Mouse (Mus musculus) neural tube, embryonic 11.5 days (tissue): ENCODE data around the gene Rbm34. TPM values are rescaled to one million over a fixed set of nuclear protein-coding genes. Genes with fewer than 3 reads are reported as not detected.
A peak's percentile ranks its signal among the peaks of the same experiment; 100 is the strongest.

Source experiments
- ATAC-seq: fragments of 200-750 bp; cut with Nextera tagmentation; 2 replicates; pipeline ENCODE4 v1.8.0; 2017; ENCODE audit warnings: moderate number of reproducible peaks, mild to moderate bottlenecking, moderate TSS enrichment, moderate library complexity; ENCODE audit not compliant: insufficient read depth, low FRiP score, low TSS enrichment
- DNase-seq: peaks from one replicate; pipeline ENCODE4 v3.0.0-alpha.2; 2015; ENCODE audit warnings: low spot score
- H3K27ac ChIP-seq: fragments of 300-500 bp; sonication (generic); 2 replicates; pipeline ENCODE4 v1.5.1; 2014; ENCODE audit warnings: low read depth, mild to moderate bottlenecking, low read length
- H3K27me3 ChIP-seq: fragments of 300-500 bp; sonication (generic); 2 replicates; pipeline ENCODE4 v1.6.1; 2014; ENCODE audit warnings: mild to moderate bottlenecking, low read length, mixed read lengths; ENCODE audit not compliant: control insufficient read depth, insufficient read depth
- H3K36me3 ChIP-seq: fragments of 300-500 bp; sonication (generic); 2 replicates; pipeline ENCODE4 v1.6.1; 2014; ENCODE audit warnings: mild to moderate bottlenecking, low read length, moderate library complexity, mixed read lengths; ENCODE audit not compliant: control insufficient read depth, insufficient read depth
- H3K4me1 ChIP-seq: fragments of 300-500 bp; sonication (generic); 2 replicates; pipeline ENCODE4 v1.6.1; 2014; ENCODE audit warnings: low read length, mixed read lengths; ENCODE audit not compliant: control insufficient read depth, insufficient read depth
- H3K4me2 ChIP-seq: fragments of 300-500 bp; sonication (generic); 2 replicates; pipeline ENCODE4 v1.6.1; 2014; ENCODE audit warnings: low read depth, mild to moderate bottlenecking, moderate library complexity
- H3K4me3 ChIP-seq: fragments of 300-500 bp; sonication (generic); 2 replicates; pipeline ENCODE4 v1.5.1; 2014; ENCODE audit warnings: low read depth, low read length
- H3K9ac ChIP-seq: fragments of 300-500 bp; sonication (generic); 2 replicates; pipeline ENCODE4 v1.6.1; 2014; ENCODE audit warnings: mild to moderate bottlenecking, low read length
- H3K9me3 ChIP-seq: fragments of 300-500 bp; sonication (generic); 2 replicates; pipeline ENCODE4 v1.6.1; 2016; ENCODE audit warnings: low read length; ENCODE audit not compliant: control insufficient read depth
- WGBS: fragments of 180-500 bp; shearing (Covaris S2); extraction: QIAGEN DNeasy Blood & Tissue Kit; methylation state at CpG from one replicate; pipeline ENCODE4 v1.1.7; 2014; 5-methylcytosine and 5-hydroxymethylcytosine counted together
- polyA plus RNA-seq: library from polyadenylated mRNA; unstranded; fragments of >200 nt; fragmentation: Nextera tagmentation; extraction: Ambion mirVana; gene quantifications from 2 replicates; pipeline ENCODE4 v1.2.1, GENCODE M21; 2014

Gene Rbm34
- polyA plus RNA-seq = 27.3 and 28.6 TPM in 2 replicates

DNA sequence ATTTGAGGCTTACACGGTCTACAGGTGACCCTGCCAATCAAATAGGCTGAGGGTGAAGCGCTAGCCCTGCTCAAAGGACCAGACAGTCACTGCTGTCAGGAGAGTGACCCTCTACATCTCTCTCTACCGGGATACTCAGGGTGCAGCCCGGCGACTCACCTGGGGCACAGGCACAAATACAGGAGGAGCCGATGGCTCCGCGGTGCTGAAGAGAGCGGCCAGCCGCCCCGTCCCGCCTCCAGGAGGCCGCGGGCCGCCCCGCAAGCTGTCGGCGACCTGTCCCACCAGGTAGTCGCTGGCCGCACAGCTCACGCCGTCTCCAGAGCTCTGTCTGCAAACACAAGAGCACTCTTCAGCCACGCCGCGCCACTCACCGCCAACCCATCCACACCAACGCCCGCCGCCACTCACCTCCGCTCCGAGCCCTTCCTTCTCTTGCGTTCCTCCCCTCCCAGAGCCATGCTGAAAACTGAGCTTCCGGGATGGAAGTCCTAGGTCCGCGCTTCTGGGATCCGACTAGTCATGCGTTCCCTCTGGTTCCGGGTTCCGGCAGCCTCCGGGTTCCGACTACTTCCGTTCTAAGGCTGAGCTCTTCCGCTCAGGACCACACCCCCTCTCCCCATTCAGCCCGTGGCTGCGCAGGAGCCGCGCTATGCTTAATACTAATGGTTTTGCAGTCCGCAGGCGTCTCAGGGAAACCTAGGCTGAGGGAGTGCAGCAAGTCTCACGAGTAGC, at the start of gene Rbm34:
Gene Rbm34, minus strand, starts transcription at position 493 of the 735 bp plus-strand sequence.
- DNase-seq (peak; percentile 96), ATAC-seq (peak; percentile 97)
- H3K36me3 ChIP-seq = no peaks in the 10 kb centered on the region; the same call in 1 of the 2 replicates
- peak within 1 kb of the TSS; percentile 90 for H3K4me3 ChIP-seq
- H3K9me3 ChIP-seq = no peaks in the 10 kb centered on the region
- H3K4me1 ChIP-seq = no peaks in the 10 kb centered on the region
- peak within 1 kb of the TSS; percentile 73 for H3K4me2 ChIP-seq
- 0 out of 2 replicates have a peak within 1 kb of the TSS, but pooled peaks have one; percentile 21 for H3K27ac ChIP-seq
- H3K9ac ChIP-seq = peak within 1 kb of the TSS; percentile 79
- no peaks in the 10 kb centered on the region for H3K27me3 ChIP-seq
- under 1% methylated on average over 47 of the region's 50 CpGs for WGBS

DNA sequence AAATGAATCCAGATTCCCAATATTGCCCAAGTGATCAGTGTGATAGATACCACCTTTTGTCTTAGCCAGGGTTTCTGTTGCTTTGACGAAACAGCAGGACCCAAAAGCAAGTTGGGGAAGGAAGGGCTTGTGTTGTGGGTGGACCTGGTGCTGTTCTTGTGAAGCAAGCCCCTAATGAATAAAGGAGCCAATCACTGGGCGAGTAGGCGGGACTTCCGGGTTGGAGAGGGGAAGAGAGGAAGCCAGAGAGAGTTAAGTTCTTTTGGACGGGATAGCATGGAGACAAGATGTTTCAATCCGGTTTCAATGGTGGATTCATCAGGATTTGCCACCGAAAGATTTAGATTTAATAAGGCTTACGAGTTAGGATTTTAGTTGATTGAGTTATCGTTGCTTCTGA, 40.8 kb upstream of the Rbm34 start:
- no peak overlapping the region for H3K9ac ChIP-seq
- H3K27me3 ChIP-seq = no peaks in the 10 kb centered on the region
- no peak overlapping the region for H3K4me3 ChIP-seq
- ATAC-seq = no peak
- no peaks in the 10 kb centered on the region for H3K9me3 ChIP-seq
- 56% methylated on average over 9 of the region's 9 CpGs for WGBS
- H3K36me3 ChIP-seq = no peaks in the 10 kb centered on the region
- no peak for DNase-seq
- no peak overlapping the region for H3K4me2 ChIP-seq
- H3K27ac ChIP-seq = no peak overlapping the region
- no peaks in the 10 kb centered on the region for H3K4me1 ChIP-seq

DNA sequence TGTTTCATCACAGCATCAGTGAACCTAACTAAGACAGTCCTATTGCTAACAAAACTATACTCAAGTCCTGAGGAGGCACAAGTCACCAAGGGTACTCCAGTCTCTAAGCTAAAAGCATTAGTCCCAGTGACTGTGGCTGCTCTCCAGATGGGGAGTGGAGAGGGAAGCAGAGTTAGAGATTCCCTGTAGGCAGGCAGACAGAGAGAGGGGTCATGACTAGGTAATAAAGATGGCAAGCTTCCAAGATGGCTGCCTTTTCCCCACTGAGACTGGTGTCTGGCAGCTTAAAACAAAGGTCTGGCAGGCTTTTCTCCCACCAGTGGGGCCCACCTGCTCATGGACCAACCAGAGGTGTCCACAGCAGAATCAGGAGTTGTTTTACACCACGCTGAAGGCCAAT, 23.6 kb upstream of the Rbm34 start:
- H3K9ac ChIP-seq = no peak overlapping the region
- H3K4me1 ChIP-seq = no peaks in the 10 kb centered on the region
- no peaks in the 10 kb centered on the region for H3K9me3 ChIP-seq
- 75% methylated on average over 1 of the region's 1 CpGs for WGBS
- no peak for ATAC-seq
- DNase-seq = no peak
- no peak overlapping the region for H3K27ac ChIP-seq
- H3K36me3 ChIP-seq = no peaks in the 10 kb centered on the region
- H3K4me3 ChIP-seq = no peak overlapping the region
- no peaks in the 10 kb centered on the region for H3K27me3 ChIP-seq
- no peak overlapping the region for H3K4me2 ChIP-seq

DNA sequence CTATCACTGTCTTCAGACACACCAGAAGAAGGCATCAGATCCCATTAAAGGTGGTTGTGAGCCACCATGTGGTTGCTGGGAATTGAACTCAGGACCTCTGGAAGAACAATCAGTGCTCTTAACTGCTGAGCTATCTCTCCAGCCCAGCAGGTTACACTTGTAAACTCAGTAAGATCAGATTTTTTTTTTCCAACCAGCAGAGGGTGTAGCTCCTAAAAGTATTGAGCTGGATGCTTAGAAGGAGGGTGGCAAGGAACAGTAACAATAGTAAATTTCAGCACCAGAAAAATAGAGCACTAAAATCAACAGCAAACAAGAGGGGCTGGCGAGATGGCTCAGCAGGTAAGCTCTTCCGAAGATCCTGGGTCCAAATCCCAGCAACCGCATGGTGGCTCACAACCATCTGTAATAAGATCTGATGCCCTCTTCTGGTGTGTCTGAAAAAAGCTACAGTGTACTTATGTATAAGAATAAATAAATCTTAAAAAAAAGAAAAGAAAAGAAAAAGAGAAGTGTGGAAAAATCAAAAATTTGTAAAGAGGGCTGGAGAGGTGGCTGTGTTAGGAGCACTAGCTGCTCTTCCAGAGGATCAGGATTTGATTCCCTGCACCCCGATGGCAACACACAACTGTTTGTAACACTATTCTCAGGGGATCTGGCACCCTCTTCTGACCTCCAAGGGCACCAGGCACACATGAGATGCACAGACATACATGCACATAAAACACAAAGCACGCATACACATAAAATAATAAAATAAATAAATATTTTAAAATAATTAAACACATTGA, 18.7 kb upstream of the Rbm34 start:
- DNase-seq = no peak
- Histone ChIP-seq H3K27ac (no peak overlapping the region), H3K9me3 (no peaks in the 10 kb centered on the region), H3K9ac (no peak overlapping the region), H3K36me3 (no peaks in the 10 kb centered on the region), H3K4me3 (no peak overlapping the region), H3K4me1 (no peaks in the 10 kb centered on the region), H3K27me3 (no peaks in the 10 kb centered on the region), H3K4me2 (no peak overlapping the region)
- no peak for ATAC-seq
- 82% methylated on average over 5 of the region's 5 CpGs for WGBS

DNA sequence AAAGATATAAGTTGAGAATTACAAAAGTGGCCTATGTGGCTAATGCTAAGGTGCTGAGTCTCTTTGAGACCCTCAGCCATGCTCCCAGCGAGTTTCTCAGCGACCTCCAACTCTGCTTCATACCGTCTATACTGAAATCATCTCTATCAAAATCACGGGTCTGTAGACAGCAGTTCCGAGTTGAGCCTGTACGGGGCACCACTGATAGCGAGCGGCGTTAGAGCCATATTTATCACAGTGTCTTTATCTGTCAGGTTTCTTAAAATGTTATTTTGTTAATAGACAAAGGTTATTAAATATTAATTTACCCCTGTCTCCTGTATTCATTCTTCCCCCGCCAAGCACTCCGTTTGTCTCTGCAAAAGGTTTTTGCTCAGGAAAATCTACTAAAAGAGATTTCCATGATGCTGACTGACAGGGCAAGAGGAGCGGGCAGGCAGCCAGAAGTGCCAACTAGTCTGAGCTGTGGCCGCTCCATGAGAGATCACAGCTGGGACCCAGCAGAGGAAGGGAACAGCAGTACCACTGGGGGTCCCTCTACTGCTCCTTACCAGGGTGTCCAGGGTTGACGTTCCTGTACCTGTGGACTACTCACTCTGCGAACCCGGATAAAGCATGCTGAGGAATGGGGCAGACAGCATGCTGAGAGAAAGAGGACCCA, 17.6 kb upstream of the Rbm34 start:
- Histone ChIP-seq H3K27ac (no peak overlapping the region), H3K36me3 (no peaks in the 10 kb centered on the region), H3K4me2 (no peak overlapping the region), H3K9ac (no peak overlapping the region), H3K9me3 (no peaks in the 10 kb centered on the region), H3K27me3 (no peaks in the 10 kb centered on the region), H3K4me1 (no peaks in the 10 kb centered on the region), H3K4me3 (no peak overlapping the region)
- DNase-seq (no peak), ATAC-seq (no peak)
- WGBS = 66% methylated on average over 16 of the region's 16 CpGs

DNA sequence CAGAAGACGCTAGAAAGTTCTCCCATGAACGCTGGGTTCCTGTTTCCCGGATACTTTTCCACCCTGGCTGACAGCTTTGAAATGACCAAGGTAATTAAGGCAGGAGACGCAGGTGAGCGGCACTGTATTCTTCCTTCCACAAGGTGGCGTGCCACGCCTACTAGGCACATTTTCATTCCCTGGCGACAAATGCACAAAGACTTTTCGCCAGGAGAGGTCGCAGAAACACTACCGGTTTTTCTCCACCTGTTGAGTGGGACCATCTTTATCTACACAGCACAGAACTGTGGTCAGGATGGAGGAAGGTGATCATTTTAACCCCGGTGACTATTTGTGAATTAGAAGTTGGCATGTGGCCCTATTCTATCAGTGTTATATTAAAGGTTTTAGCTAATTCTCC, 15.6 kb upstream of the Rbm34 start:
- H3K4me3 ChIP-seq = no peak overlapping the region
- no peak overlapping the region for H3K27ac ChIP-seq
- H3K27me3 ChIP-seq = no peaks in the 10 kb centered on the region
- no peak overlapping the region for H3K9ac ChIP-seq
- no peaks in the 10 kb centered on the region for H3K4me1 ChIP-seq
- peak; percentile 35; the same call in 1 of the 2 replicates for ATAC-seq
- 5% methylated on average over 12 of the region's 12 CpGs for WGBS
- H3K4me2 ChIP-seq = no peak overlapping the region
- H3K9me3 ChIP-seq = no peaks in the 10 kb centered on the region
- H3K36me3 ChIP-seq = no peaks in the 10 kb centered on the region
- peak; percentile 87 for DNase-seq

DNA sequence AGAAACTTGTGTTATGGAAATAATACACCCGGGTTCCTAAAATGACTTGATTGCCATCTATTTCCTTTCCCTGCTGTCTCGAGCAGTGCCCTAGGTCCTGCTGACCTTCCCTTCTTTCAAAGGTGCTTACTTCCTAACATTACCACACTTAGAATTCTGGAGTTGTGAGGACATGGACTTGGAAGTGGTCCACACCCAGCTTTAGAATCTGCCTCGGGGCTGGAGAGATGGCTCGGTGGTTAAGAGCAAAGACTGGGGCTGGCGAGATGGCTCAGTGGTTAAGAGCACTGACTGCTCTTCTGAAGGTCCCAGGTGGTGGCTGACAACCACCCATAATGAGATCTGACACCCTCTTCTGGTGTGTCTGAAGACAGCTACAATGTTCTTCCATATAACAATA, 9.2 kb upstream of the Rbm34 start:
- WGBS = 67% methylated on average over 5 of the region's 5 CpGs
- Histone ChIP-seq H3K36me3 (no peaks in the 10 kb centered on the region), H3K27ac (no peak overlapping the region), H3K9ac (no peak overlapping the region), H3K4me3 (no peak overlapping the region), H3K4me2 (no peak overlapping the region), H3K9me3 (no peaks in the 10 kb centered on the region), H3K27me3 (no peaks in the 10 kb centered on the region), H3K4me1 (no peaks in the 10 kb centered on the region)
- ATAC-seq = no peak
- no peak for DNase-seq

DNA sequence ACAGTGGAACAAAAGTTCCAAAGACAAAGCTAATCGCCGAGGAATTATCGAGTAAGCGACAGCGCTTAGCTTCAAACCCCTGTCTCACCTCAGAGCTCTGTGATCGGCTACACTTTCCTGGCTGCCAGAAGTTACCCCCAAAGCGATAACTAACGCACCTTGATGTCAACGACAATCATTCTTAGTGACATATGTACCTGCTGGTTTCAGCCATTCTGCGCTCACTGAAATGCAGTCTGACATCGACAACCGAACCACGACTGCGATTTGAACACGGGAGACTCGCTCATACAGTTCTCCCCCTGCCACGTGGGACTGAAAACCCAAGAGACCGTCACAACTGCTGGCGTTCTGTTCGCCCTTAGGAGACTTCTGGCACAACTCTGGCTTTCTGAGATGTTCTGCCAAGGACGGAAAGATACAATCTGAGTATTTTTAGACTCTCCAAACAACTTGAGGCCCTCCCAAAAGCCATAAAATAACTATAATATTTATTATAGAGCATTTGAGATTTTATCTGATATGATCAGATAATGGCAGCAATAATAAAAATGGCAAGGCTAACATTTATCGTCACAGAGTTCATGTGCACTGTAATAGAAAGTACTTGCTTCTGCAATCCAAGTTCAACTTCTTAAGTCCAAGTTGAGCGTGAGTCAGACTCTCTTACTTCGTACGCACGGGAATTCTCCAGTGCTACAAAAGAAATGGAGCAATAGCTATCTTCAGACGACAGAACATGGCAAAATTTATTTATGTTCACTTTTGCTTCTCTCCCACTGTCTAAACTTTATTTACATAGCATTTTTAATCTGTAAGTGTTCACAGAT, 8.4 kb upstream of the Rbm34 start:
- 27% methylated on average over 27 of the region's 27 CpGs for WGBS
- Histone ChIP-seq H3K27ac (no peak overlapping the region), H3K4me2 (peak overlapping the region; percentile 24), H3K9me3 (no peaks in the 10 kb centered on the region), H3K4me3 (peak overlapping the region; percentile 10; the same call in 1 of the 2 replicates), H3K4me1 (no peaks in the 10 kb centered on the region), H3K27me3 (no peaks in the 10 kb centered on the region), H3K9ac (no peak overlapping the region), H3K36me3 (no peaks in the 10 kb centered on the region)
- ATAC-seq (no peak), DNase-seq (peak; percentile 14)
